Mouse (Mus musculus): ENCODE results near the gene Rgl1.

The Rgl1 gene

DNA sequence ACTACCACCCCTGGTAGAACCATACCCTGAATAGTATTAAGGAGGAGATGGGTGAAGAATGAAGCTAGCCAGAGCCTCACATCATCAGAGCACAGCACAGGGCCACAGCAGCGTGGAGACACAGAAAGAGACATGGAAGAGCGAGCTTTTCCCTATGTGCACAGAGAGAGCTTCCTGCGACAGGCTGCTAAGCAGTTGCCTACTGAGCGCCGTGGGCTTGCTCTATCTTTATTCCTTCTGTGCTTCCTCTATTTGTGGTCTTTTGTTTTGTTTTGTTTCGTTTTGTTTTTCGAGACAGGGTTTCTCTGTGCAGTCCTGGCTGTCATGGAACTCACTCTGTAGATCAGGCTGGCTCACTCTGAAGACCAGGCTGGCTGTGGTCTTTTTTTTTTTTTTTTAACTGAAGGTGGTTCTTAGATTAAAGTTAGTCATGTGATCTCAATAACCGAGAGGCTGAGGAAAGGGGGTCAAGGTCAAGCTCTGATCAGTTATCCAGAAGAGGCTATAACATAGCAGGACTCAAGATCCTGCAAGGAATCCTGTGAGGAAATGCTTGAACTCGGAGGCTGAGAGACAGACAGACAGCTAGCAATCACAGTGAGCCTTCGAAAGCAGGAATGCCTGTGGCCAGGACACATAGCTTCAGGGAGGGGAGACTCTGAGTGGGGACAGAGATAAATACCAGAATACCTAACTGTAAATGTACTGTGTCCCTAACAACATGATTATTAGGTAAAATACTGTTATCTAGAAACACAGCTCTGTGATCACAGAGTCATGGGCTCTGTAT lies 150.0 kb downstream of the Rgl1 start:
- no peak for DNase-seq (ENCODE audit: low spot score)

DNA sequence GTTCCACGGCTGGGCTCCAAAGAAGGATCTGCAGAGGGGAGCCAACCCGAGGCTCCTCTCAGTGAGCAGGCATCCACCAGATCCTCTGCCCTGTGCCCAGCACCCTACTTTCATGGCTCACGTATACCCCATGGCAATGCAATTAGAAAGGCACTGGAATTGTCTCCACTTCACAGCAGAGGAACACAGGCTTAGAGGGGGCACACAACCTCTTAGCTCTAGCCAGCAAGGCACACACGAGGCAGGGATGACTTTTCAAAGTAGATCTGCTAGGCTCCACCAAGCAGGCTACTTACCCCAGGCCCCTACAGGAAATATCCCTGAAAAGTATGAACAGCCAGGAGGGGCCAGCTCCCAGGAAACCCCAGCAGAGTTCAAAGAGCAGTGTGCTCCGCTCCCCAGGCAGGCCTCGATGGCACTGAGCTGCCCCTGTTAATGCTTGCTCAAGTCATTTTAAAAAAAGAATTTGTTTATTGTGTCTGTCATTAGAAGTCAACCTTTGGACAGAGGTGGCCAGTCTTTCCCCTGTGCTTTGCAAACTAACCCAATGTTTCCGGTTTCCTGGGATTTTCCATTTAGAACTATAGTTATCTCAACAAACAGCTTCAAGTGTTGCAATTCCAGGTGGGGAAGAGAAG lies 151.3 kb downstream of the Rgl1 start:
- no peak for DNase-seq (ENCODE audit: low spot score)

GRCm38 (mm10) chr1:152613158-152613857 lies 152.8 kb downstream of the Rgl1 start:
- no peak for DNase-seq (ENCODE audit: low spot score)

DNA sequence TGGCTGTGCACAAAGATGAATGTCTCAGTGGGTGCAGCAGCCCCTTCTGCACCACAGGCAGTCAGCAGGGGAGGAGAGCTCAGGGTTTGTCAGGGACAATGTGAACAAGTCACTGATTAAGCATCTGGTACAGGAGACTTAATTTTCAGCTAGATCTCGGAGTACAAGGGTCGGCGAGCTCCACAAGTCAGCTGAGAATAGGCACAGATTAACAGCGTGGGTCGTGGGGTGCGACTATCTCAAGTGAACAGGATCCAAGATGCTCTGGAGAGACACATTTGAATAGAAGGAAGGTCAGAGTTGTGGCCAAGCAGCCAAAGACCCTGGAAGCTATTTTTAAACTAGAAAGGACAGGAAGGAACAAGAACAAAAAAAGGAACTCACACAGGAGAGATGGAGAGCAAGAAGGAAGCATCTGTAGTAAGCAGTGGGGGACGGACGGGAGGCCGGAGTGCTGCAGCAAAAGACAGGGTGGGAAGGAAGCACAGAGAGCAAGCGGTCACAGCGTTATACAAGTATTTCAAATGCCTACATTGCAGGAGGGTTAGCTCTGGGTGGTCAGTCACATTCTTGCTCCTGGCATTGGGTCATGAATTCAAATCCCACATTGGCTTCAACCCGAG lies 153.5 kb downstream of the Rgl1 start:
- no peak for DNase-seq (ENCODE audit: low spot score)

GRCm38 (mm10) chr1:152609547-152609946 lies 156.6 kb downstream of the Rgl1 start:
- no peak for DNase-seq (ENCODE audit: low spot score)

GRCm38 (mm10) chr1:152609006-152609405 lies 157.1 kb downstream of the Rgl1 start:
- no peak for DNase-seq (ENCODE audit: low spot score)

DNA sequence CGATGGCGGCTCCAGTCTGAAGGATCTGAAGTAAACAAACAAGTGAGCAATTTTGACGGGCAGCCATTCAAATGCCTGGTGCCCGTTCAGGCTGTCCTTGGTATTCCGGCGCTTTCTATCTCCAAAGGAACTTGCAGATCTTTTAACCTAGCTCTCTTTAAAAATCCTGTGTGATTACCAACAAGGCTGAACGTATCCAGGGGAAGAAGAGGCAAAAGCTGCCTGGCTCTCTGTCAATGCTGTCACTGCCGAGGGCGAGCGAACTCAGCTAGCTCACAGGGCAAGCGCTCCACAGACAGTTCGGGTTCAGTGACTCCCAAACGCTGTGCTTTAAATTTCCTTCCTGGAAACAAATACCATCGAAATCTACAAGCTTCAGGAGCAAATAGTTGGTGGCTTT lies 158.4 kb downstream of the Rgl1 start:
- no peak for DNase-seq (ENCODE audit: low spot score)

GRCm38 (mm10) chr1:152606727-152607126 lies 159.4 kb downstream of the Rgl1 start:
- no peak for DNase-seq (ENCODE audit: low spot score)

GRCm38 (mm10) chr1:152605895-152606625 lies 160.1 kb downstream of the Rgl1 start:
- no peak for DNase-seq (ENCODE audit: low spot score)

DNA sequence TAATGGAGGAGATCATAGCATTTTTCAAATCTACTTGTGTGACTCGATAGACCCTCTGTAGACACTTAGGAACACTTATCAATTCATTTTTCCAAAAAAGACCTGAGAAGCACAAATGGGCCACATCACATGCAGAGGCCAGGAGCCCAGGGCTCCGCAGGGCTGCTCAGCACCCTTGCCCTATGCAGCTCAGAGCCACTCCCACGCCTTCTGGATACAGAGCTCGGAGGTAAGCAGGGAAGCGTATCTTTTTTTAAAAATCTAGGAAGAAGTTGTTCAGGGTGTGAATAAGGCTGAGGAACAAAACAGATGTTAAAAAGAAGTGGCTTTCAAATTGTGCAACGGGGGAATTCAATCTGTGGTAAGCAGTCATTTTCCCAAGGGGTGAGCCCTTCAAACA lies 162.0 kb downstream of the Rgl1 start:
- no peak for DNase-seq (ENCODE audit: low spot score)

DNA sequence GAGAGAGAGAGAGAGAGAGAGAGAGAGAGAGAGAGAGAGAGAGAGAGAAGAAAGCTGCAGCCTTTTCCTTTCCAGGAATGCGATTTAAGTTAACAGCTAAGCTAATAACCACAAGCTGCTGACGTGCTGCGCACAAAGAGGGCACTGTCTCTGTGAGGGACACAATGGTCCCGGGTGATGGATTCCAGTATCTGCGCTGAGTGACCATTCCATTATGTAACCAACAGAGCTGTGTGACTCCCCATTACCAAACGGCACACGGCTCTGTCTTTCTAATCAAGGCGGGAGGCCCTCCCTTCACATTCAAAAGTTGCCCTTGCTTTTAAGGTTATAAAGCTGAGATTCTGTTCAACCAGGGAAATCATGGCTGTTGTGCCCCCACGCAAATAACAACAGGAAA lies 162.5 kb downstream of the Rgl1 start:
- DNase-seq (ENCODE audit: low spot score): no peak

DNA sequence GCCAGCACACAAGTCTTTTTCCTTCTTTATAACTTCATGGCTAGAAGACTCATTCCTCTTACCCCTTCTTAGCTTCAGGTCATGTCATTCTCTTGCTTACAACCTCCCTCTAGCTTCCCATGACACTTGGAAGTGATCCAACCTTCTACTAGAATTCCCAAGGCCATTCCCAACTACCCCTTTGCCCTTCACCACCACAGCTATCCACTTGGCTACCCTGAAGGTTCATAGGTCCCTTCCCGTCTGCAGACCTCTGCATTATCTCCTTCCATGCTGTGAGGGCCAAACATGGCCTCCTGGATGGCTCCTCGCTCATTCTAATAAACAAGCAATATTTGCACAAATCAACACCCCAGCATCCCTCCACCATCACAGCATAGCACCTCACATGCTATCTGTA lies 165.7 kb downstream of the Rgl1 start:
- DNase-seq (ENCODE audit: low spot score): no peak

GRCm38 (mm10) chr1:152599347-152599746 lies 166.8 kb downstream of the Rgl1 start:
- no peak for DNase-seq (ENCODE audit: low spot score)

GRCm38 (mm10) chr1:152594690-152595089 lies 171.5 kb downstream of the Rgl1 start:
- DNase-seq (ENCODE audit: low spot score): no peak

GRCm38 (mm10) chr1:152593831-152594549 lies 172.2 kb downstream of the Rgl1 start:
- DNase-seq (ENCODE audit: low spot score): no peak

DNA sequence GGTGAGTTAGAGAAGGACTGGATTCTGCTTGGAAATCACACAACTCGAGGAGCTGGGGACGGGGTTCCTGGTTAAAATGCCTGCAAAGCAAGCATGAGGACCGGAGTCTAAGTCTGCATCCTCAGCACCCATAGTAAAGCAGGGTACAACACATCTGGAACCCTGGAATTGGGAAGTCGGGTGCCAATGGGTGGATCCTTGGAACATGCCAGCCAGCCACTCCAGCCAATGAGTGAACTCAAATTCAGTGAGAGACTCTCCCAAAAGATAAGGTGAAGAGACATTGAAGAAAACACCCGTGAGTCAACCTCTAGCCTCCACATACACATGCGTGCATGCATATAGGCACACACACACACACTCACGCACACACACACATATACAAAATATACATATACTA lies 172.8 kb downstream of the Rgl1 start:
- no peak for DNase-seq (ENCODE audit: low spot score)

- DNase-seq (ENCODE audit: low spot score): no peak
Measured at GRCm38 (mm10) chr1:152592609-152593008, 173.5 kb downstream of the Rgl1 start.

- DNase-seq (ENCODE audit: low spot score): no peak
Measured at GRCm38 (mm10) chr1:152591746-152592498, 174.2 kb downstream of the Rgl1 start.

DNA sequence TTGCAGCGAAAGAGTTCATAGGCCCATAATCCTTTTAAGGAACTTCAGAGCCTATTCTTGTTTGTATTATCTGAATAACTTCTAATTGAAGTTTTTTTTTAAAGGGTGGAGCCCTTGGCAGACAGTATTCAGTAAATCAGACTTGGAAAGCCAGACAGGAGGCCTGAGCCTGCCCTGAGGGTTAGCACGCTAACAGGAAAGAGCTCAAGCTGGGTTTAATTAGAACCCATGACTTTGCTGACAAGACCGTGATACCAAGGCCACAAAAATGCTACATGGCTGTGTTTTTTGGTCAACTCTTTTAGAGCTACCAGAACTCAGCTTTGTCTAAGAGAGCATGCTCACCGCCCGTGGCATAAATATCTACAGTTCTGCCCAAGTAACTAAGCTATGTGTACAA lies 175.8 kb downstream of the Rgl1 start:
- DNase-seq (ENCODE audit: low spot score): peak; percentile 55

DNA sequence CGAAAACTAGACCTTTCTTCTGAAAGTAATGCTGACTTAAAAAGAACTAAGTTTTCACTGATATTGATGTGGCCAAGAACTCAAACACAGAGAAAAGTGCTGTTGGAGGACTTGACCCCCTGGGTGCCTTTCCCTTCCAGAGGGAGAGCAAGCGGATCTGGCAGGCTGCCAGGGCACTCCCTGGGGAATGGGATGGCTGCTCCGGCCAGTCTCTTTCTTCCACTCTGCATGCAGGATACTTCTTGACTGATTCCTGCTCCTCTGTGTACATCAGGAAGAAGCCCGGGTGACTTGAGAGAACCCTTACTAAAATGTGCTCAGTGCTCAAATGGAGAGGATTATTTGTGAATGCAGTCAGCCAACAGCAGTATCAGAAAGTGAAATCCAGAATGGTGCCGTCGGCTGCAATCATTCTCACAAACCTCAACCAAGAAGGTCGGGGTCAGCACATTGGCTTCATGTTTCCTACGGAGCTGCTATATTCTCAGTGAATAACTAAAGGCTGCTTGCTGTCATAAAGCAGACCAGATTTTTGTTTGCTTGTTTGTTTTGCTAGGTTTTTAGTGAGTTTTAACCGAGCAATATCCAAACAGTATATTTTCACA lies 176.7 kb downstream of the Rgl1 start:
- DNase-seq (ENCODE audit: low spot score): peak; percentile 55

Measured in embryo, embryonic 10.5 days (tissue).